Mouse (Mus musculus) heart, postnatal 4 days (tissue): Measurements from ENCODE around the gene Dpf1. TPM values are rescaled to one million over a fixed set of nuclear protein-coding genes. Genes with fewer than 3 reads are reported as not detected.

Experiments used
- DNase-seq: peaks from one replicate; pipeline ENCODE4 v3.0.0; 2021
- total RNA-seq, 2 experiments: library from RNA; stranded (reverse); gene quantifications; 2 replicates each; pipeline ENCODE4 v1.2.3; 2021

The Dpf1 gene
- total RNA-seq, 2 experiments from 2014 or later = 1.2 to 1.8 TPM

GRCm38 (mm10) chr7:29309749-29310148 lies 6.0 kb downstream of the Dpf1 start:
- DNase-seq = no peak

- DNase-seq = no peak
Observed at GRCm38 (mm10) chr7:29313051-29313450, 9.3 kb downstream of the Dpf1 start.

- DNase-seq = no peak
Observed at GRCm38 (mm10) chr7:29313572-29314261, 10.0 kb downstream of the Dpf1 start.

GRCm38 (mm10) chr7:29314844-29315628 lies 11.3 kb downstream of the Dpf1 start:
- no peak for DNase-seq

- DNase-seq = no peak
Observed at GRCm38 (mm10) chr7:29316137-29316734, 12.5 kb downstream of the Dpf1 start.

GRCm38 (mm10) chr7:29316976-29317375 lies 13.2 kb downstream of the Dpf1 start:
- DNase-seq = peak; percentile 51

GRCm38 (mm10) chr7:29317558-29317957 lies 13.8 kb downstream of the Dpf1 start:
- peak; percentile 56 for DNase-seq

- DNase-seq = peak; percentile 43
Observed at GRCm38 (mm10) chr7:29318115-29318911, 14.6 kb downstream of the Dpf1 start.

GRCm38 (mm10) chr7:29319337-29320307 lies 15.9 kb downstream of the Dpf1 start:
- no peak for DNase-seq

- DNase-seq = no peak
Observed at GRCm38 (mm10) chr7:29327087-29327486, 23.3 kb downstream of the Dpf1 start.

GRCm38 (mm10) chr7:29328984-29329383 lies 25.2 kb downstream of the Dpf1 start:
- DNase-seq = no peak

GRCm38 (mm10) chr7:29334156-29334555 lies 30.4 kb downstream of the Dpf1 start:
- no peak for DNase-seq

GRCm38 (mm10) chr7:29335276-29335675 lies 31.5 kb downstream of the Dpf1 start:
- no peak for DNase-seq

- DNase-seq = no peak
Observed at GRCm38 (mm10) chr7:29335841-29336671, 32.3 kb downstream of the Dpf1 start.

- DNase-seq = no peak
Observed at GRCm38 (mm10) chr7:29336795-29337319, 33.1 kb downstream of the Dpf1 start.

GRCm38 (mm10) chr7:29337766-29338165 lies 34.0 kb downstream of the Dpf1 start:
- no peak for DNase-seq

- DNase-seq = no peak
Observed at GRCm38 (mm10) chr7:29338351-29338919, 34.7 kb downstream of the Dpf1 start.

GRCm38 (mm10) chr7:29338984-29339679 lies 35.4 kb downstream of the Dpf1 start:
- no peak for DNase-seq

- DNase-seq = no peak
Observed at GRCm38 (mm10) chr7:29340247-29340646, 36.5 kb downstream of the Dpf1 start.
